Mouse (Mus musculus) G1E (cell line): ENCODE results near the gene Rpusd1.

Source experiments
- CTCF ChIP-seq: IDR thresholded peaks from 2 replicates; pipeline ENCODE4 v1.5.1; 2012; ENCODE audit warnings: low read depth, low read length, inconsistent platforms, mixed read lengths
- TAL1 ChIP-seq: conservative IDR thresholded peaks from 2 replicates; pipeline ENCODE4 v1.6.1; 2012; ENCODE audit warnings: low read depth, low read length, inconsistent platforms, mixed read lengths

- TF ChIP-seq CTCF (no peak), TAL1 (no peak)
Measured at GRCm38 (mm10) chr17:25728009-25728270, 470 bp downstream of the Rpusd1 start.
